Mouse (Mus musculus): Measurements from ENCODE around the gene Zbtb24.

Gene Zbtb24

DNA sequence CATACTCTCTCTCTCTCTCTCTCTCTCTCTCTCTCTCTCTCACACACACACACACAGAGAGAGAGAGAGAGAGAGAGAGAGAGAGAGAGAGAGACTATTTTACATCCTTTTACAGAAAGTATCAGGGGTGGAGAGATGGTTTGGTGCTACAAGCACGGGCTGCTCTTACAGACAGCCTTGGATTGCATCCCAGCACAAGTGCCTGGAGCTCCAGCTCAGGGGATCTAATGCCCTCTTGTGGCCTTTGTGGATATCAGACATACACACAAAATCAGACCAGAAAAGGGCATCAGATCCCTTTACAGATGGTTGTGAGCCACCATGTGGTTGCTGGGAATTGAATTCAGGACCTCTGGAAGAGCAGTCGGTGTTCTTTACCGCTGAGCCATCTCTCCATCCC lies 55.3 kb downstream of the Zbtb24 start:
- peak; percentile 88 for DNase-seq

DNA sequence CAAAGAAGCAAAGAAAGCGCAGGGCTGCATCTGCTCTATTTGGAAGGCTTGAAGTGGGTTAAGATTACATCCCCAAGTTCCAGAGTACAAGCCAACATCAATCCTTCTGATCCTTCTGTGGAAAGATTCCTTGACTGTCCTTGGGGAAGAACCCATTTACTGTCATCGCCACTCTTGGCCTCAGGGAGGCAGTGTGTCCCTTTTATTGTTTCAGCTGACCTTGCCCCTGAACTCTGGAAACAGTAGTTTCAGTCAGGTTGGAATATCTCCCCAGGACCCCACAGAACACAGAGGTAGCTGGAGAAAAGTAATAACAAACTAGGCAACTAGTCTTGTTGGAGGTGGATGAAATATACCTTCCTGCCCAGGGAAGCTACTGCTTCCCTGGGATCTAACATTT lies 59.0 kb downstream of the Zbtb24 start:
- DNase-seq: peak; percentile 40

DNA sequence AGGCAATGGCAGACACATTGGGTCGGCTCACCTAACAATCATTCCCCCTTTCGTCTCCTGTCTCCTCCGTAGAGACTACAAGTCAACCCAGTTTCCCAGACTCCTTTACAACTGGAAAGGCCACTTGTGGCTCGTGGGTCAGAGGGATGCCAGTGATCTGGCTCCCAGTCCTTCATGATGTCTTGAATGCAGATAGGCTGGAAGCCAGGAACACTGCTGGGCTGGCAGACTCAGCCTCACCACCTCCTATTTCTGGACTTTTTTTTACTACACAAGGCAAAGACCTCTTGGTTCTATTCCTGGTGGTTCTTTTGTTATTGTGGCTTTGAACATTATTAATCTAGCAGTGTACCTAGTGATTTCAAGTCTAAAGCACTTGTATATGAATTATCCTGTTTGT lies 64.1 kb downstream of the Zbtb24 start:
- no peak for DNase-seq

DNA sequence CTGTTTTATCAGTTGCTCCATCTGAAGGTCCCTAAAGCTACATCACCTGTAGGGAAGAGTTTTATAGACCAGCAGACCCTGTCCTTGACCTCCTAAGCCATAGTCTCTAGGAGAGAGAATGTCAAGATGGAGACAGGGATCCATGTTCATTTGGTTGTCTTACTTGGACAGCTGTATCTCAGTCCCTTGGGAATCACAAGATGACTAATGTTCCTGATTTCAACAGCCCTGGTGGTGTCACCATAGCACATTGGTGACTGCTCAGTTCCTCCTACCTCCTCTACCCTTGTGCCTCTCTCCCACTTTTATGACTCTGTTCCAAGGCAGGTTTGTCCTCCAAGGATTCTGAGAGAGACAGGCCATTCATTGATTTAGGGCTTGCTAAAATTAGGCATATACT lies 64.7 kb downstream of the Zbtb24 start:
- no peak for DNase-seq
